Mouse (Mus musculus) CH12.LX (cell line): ENCODE results near the gene Narfl.

Source experiments
- CHD1 ChIP-seq: IDR thresholded peaks from 2 replicates; pipeline ENCODE4 v1.6.1; 2012; ENCODE audit warnings: low read depth, low read length, improper control_type of control experiment, inconsistent platforms
- CHD2 ChIP-seq: IDR thresholded peaks from 2 replicates; pipeline ENCODE4 v1.6.1; 2011; ENCODE audit warnings: low read length, improper control_type of control experiment
- CTCF ChIP-seq, 2 experiments: IDR thresholded peaks in 1 of 2; conservative IDR thresholded peaks in 1 of 2; 2 replicates each; pipeline ENCODE4 v1.5.1; 2011 to 2012; ENCODE audit warnings: low read depth in 2 of 2, low read length in 2 of 2, improper control_type of control experiment in 1 of 2, inconsistent platforms in 1 of 2, mild to moderate bottlenecking in 1 of 2, moderate library complexity in 1 of 2
- E2F4 ChIP-seq: IDR thresholded peaks from 2 replicates; pipeline ENCODE4 v1.6.1; 2011; ENCODE audit warnings: low read depth, low read length, improper control_type of control experiment; ENCODE audit not compliant: insufficient replicate concordance
- EP300 ChIP-seq: IDR thresholded peaks from 2 replicates; pipeline ENCODE4 v1.6.1; 2011; ENCODE audit warnings: low read length, improper control_type of control experiment
- GABPA ChIP-seq: IDR thresholded peaks from 2 replicates; pipeline ENCODE4 v1.6.1; 2012; ENCODE audit warnings: low read depth, low read length, improper control_type of control experiment, inconsistent platforms; ENCODE audit not compliant: insufficient replicate concordance
- MAX ChIP-seq: IDR thresholded peaks from 2 replicates; pipeline ENCODE4 v1.6.1; 2011; ENCODE audit warnings: low read length, improper control_type of control experiment
- MXI1 ChIP-seq: IDR thresholded peaks from 2 replicates; pipeline ENCODE4 v1.6.1; 2011; ENCODE audit warnings: mild to moderate bottlenecking, low read depth, low read length, improper control_type of control experiment
- POLR2A ChIP-seq: IDR thresholded peaks from 2 replicates; pipeline ENCODE4 v1.6.1; 2011; ENCODE audit warnings: low read depth, mild to moderate bottlenecking, improper control_type of control experiment, low read length
- SIN3A ChIP-seq: IDR thresholded peaks from 2 replicates; pipeline ENCODE4 v1.6.1; 2012; ENCODE audit warnings: low read length, improper control_type of control experiment, inconsistent platforms
- TCF12 ChIP-seq: IDR thresholded peaks from 2 replicates; pipeline ENCODE4 v1.6.1; 2014; ENCODE audit warnings: low read depth, mild to moderate bottlenecking, inconsistent platforms, low read length, improper control_type of control experiment
- USF1 ChIP-seq: IDR thresholded peaks from 2 replicates; pipeline ENCODE4 v1.6.1; 2014; ENCODE audit warnings: low read depth, mild to moderate bottlenecking, inconsistent platforms, low read length, improper control_type of control experiment

DNA sequence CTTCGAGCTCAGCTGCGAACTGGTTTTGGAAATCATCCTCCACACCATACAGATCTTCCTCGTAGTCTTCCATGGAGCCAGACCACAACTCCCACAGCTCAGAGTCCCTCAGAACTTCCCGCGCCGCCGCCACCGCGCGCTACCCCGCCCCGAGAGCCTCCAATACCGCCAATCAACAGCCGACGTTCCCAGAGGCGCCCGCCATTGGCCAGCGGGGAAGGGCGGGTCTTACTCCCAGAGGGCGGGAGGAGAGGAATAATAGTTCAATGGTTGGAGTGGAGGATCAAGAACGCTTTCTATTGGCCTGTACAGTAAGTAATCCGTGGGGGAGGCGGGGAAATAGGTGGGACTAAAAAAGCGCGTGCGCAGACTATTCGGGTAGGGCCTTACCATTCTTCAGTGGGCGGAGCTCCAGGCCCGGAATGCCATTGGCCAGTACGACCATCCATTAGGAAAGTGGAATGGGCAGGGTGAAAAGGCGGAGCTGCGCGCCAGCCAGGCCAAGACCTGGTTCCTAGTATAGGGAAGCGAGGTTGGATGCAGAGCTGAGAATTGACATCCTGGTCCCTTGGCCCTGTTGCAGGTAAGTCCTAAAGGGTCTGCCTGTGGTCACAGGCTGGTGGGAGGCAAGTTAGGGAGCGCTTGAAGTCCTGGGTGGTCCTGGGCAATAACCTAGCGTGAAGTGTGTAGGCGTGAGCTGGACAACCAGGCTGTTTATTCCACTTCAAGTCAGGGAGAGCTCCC is 46.1 kb upstream of the Narfl start, which contains the start of the genes Chtf18 and Rpusd1:
- TF ChIP-seq EP300 (no peak), TCF12 (peak; percentile 45; the same call in 1 of the 2 replicates), SIN3A (peak; percentile 75), CTCF (conservative IDR thresholded peaks at IDR 0.05 in 1 of 2, IDR thresholded peaks at IDR 0.05 in 1 of 2; ENCODE audit: low read depth in 2 of 2, low read length in 2 of 2) (no peak), CHD1 (no peak), E2F4 (peak; percentile 81; the same call in 1 of the 2 replicates), MXI1 (no peak; the same call in 1 of the 2 replicates), POLR2A (peak; percentile 88), MAX (peak; percentile 38; the same call in 1 of the 2 replicates), USF1 (no peak), CHD2 (peak; percentile 82), GABPA (no peak)
